Mouse (Mus musculus) 3T3-L1 (cell line): ENCODE measurements at regions not wholly inside any gene's neighbourhood (a gene's known extent, or its start where the extent isn't known, plus 50 kb on each side); places are given as distances from the start of the nearest gene placed in this dataset.

Experiments
- DNase-seq: peaks from one replicate; pipeline ENCODE4 v3.0.0-alpha.2; 2015; ENCODE audit warnings: low read depth, low spot score

DNA sequence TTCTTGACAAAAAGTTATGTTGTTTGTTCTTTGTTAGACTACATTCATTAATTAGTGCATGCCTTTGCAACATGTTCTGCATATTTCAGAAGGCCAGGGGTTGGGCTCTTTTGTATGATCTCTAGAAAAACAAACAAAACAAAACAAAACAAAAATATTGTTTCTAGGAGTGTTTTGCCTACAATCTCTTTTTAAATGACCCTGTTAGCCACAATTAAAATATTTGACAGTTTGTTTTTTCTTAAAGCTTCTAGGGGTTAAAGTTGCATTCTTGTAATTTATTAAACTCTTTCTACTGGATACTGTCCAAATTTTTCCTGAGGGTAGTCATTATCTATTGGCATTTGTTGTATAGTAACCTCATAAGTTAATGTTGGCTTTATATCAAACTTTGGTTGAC is 1100.1 kb downstream of the Epha7 start:
- DNase-seq = peak; percentile 7
